Mouse (Mus musculus): ENCODE results near the gene Acer3. TPM values are rescaled to one million over a fixed set of nuclear protein-coding genes. Genes with fewer than 3 reads are reported as not detected.
"Not testable (repeated sequence)": the region's sequence is repeated elsewhere in the genome, so short reads cannot be mapped to it uniquely, and the experiment has no call there.

Acer3 gene
- total RNA-seq, 1 experiment, result 26.2 TPM

DNA sequence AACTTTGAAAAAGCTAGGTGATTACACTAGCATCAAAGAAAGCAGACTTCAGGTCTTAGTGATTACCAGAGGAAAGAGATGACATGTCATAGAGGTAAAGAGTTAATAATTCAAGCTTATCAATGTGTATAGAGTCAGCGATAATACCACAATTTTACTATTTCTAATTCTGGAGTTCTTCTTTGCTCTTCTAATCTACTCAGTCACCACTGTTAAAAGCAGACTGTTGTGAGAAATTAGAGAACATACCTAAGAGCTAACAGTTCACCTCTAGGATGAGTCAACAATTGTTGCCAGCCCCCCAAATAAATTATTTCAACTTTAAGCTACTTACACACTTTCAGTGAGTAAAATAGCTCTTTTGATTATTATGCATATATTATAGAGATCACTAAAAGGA lies 28.1 kb downstream of the Acer3 start:
- H3K4me3 ChIP-seq (ENCODE audit: insufficient read depth in 1 of 2, low read depth in 1 of 2, low read length in 2 of 2, poor library complexity in 1 of 2, severe bottlenecking in 1 of 2), result no peak overlapping the region

DNA sequence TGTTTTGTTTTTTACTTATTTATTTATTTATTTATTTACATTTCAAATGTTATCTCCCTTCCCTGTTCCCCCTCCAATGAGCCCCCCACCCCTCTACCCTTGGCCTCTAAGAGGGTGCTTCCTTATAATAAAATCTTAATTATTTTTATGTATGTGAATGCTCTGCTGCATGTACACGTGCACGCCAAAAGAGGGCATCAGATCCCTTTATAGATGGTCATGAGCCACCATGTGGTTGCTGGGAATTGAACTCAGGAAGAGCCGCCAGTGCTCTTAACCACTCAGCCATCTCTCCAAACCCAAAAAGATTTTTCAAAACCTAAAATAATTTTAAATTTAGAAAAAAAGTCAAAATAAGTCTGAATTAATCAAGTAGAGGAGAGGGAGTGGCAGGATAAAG lies 31.4 kb downstream of the Acer3 start:
- in situ Hi-C loops (cut with MboI; ENCODE audit: low sequenced_read_pairs in 2 of 2, unreplicated experiment in 2 of 2), result no loop called here
- Histone ChIP-seq H3K27ac (ENCODE audit: insufficient read depth, low read depth, low read length, poor library complexity, severe bottlenecking) (no peak overlapping the region), H3K9ac (ENCODE audit: insufficient read depth, low read depth, low read length, poor library complexity, severe bottlenecking) (no peak overlapping the region), H3K9me3 (ENCODE audit: control insufficient read depth, insufficient read depth, low read depth, low read length) (no peaks in the 10 kb centered on the region), H3K4me1 (ENCODE audit: control insufficient read depth in 2 of 2, insufficient read depth in 2 of 2, low read length in 2 of 2, poor library complexity in 1 of 2) (no peaks in the 10 kb centered on the region), H3K4me3 (ENCODE audit: insufficient read depth in 1 of 2, low read depth in 1 of 2, low read length in 2 of 2, poor library complexity in 1 of 2, severe bottlenecking in 1 of 2) (no peak overlapping the region), H3K36me3 (ENCODE audit: control insufficient read depth, insufficient read depth, low read length, poor library complexity, severe bottlenecking) (no peaks in the 10 kb centered on the region)
- DNase-seq (ENCODE audit: low read depth, low spot score), result no peak
- TF ChIP-seq HCFC1 (IDR thresholded peaks at IDR 0.05; ENCODE audit: borderline replicate concordance, insufficient read depth, low read length) (no peak), ZC3H11A (IDR thresholded peaks at IDR 0.05; ENCODE audit: borderline replicate concordance, low read depth, low read length) (0 out of 2 replicates have a peak, but pooled peaks have one; percentile 14), MAFK (IDR thresholded peaks at IDR 0.05; ENCODE audit: insufficient read depth, low read depth, low read length) (no peak), ZNF384 (IDR thresholded peaks at IDR 0.05; ENCODE audit: low read depth, low read length) (no peak), CHD2 (IDR thresholded peaks at IDR 0.05; ENCODE audit: low read depth, low read length) (no peak)

More for the DNA sequence above, 28.1 kb downstream of the Acer3 start:
- Histone ChIP-seq H3K36me3 (ENCODE audit: control insufficient read depth, insufficient read depth, low read length, poor library complexity, severe bottlenecking) (no peaks in the 10 kb centered on the region), H3K4me1 (ENCODE audit: control insufficient read depth in 2 of 2, insufficient read depth in 2 of 2, low read length in 2 of 2, poor library complexity in 1 of 2) (no peaks in the 10 kb centered on the region), H3K9ac (ENCODE audit: insufficient read depth, low read depth, low read length, poor library complexity, severe bottlenecking) (no peak overlapping the region), H3K9me3 (ENCODE audit: control insufficient read depth, insufficient read depth, low read depth, low read length) (no peaks in the 10 kb centered on the region), H3K27ac (ENCODE audit: insufficient read depth, low read depth, low read length, poor library complexity, severe bottlenecking) (no peak overlapping the region)
- no peak for DNase-seq (ENCODE audit: low read depth, low spot score)
- in situ Hi-C loops (cut with MboI; ENCODE audit: low sequenced_read_pairs in 2 of 2, unreplicated experiment in 2 of 2), result no loop called here
- TF ChIP-seq ZC3H11A (IDR thresholded peaks at IDR 0.05; ENCODE audit: borderline replicate concordance, low read depth, low read length) (no peak), CHD2 (IDR thresholded peaks at IDR 0.05; ENCODE audit: low read depth, low read length) (no peak), MAFK (IDR thresholded peaks at IDR 0.05; ENCODE audit: insufficient read depth, low read depth, low read length) (no peak), HCFC1 (IDR thresholded peaks at IDR 0.05; ENCODE audit: borderline replicate concordance, insufficient read depth, low read length) (no peak), ZNF384 (IDR thresholded peaks at IDR 0.05; ENCODE audit: low read depth, low read length) (no peak)

DNA sequence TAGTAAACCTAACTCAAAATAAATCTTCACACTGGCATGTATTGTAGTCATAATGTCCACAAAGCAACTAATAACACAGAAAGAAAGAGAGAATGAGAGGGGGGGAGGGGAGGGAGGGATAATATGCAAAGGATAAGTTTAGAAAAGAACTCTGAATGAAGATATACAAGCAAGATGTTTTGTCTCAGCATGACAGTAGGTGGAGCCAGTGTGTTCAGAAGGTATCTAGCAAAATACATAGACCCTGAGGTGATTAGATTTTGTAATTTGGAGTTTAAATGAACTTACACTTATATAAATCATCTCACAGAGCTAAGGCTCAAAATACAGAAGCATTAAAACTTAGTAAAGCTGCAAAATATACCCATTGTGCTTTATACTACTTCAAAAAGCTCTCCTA lies 44.7 kb downstream of the Acer3 start:
- Histone ChIP-seq H3K9me3 (ENCODE audit: control insufficient read depth, insufficient read depth, low read depth, low read length) (no peaks in the 10 kb centered on the region), H3K9ac (ENCODE audit: insufficient read depth, low read depth, low read length, poor library complexity, severe bottlenecking) (no peak overlapping the region), H3K4me3 (ENCODE audit: insufficient read depth in 1 of 2, low read depth in 1 of 2, low read length in 2 of 2, poor library complexity in 1 of 2, severe bottlenecking in 1 of 2) (no peak overlapping the region), H3K4me1 (ENCODE audit: control insufficient read depth in 2 of 2, insufficient read depth in 2 of 2, low read length in 2 of 2, poor library complexity in 1 of 2) (no peaks in the 10 kb centered on the region), H3K36me3 (ENCODE audit: control insufficient read depth, insufficient read depth, low read length, poor library complexity, severe bottlenecking) (no peaks in the 10 kb centered on the region), H3K27ac (ENCODE audit: insufficient read depth, low read depth, low read length, poor library complexity, severe bottlenecking) (no peak overlapping the region)
- in situ Hi-C loops (cut with MboI; ENCODE audit: low sequenced_read_pairs in 2 of 2, unreplicated experiment in 2 of 2), result no loop called here
- no peak for DNase-seq (ENCODE audit: low read depth, low spot score)
- TF ChIP-seq CHD2 (IDR thresholded peaks at IDR 0.05; ENCODE audit: low read depth, low read length) (no peak), ZNF384 (IDR thresholded peaks at IDR 0.05; ENCODE audit: low read depth, low read length) (no peak), HCFC1 (IDR thresholded peaks at IDR 0.05; ENCODE audit: borderline replicate concordance, insufficient read depth, low read length) (no peak), MAFK (IDR thresholded peaks at IDR 0.05; ENCODE audit: insufficient read depth, low read depth, low read length) (no peak), ZC3H11A (IDR thresholded peaks at IDR 0.05; ENCODE audit: borderline replicate concordance, low read depth, low read length) (no peak)

DNA sequence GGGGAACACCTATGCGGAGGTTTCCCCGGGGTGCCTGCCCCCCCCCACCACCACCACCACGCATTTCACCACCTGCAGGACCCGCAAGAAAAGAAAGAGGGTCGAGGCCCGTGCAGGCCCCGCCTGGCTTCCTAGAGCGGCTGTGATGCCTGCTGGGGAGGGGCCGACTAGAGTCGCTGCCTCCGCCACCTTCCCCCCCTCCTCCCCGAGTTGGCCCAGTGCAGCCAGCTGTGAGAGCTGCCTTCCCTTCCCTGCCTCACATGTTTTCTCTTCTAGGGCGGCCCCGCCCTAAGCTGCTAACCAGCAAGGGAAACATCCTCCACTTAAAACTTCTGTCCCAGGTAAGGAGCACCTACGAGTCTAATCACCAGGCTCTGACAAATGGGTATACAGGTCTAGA lies 52.8 kb downstream of the Acer3 start:
- H3K27ac ChIP-seq (ENCODE audit: insufficient read depth, low read depth, low read length, poor library complexity, severe bottlenecking); H3K4me1 ChIP-seq (ENCODE audit: control insufficient read depth in 2 of 2, insufficient read depth in 2 of 2, low read length in 2 of 2, poor library complexity in 1 of 2); H3K9me3 ChIP-seq (ENCODE audit: control insufficient read depth, insufficient read depth, low read depth, low read length); H3K36me3 ChIP-seq (ENCODE audit: control insufficient read depth, insufficient read depth, low read length, poor library complexity, severe bottlenecking); in situ Hi-C loops (cut with MboI; ENCODE audit: low sequenced_read_pairs in 2 of 2, unreplicated experiment in 2 of 2): not testable (repeated sequence)
- Histone ChIP-seq H3K9ac (ENCODE audit: insufficient read depth, low read depth, low read length, poor library complexity, severe bottlenecking) (peak overlapping the region; percentile 72), H3K4me3 (ENCODE audit: insufficient read depth in 1 of 2, low read depth in 1 of 2, low read length in 2 of 2, poor library complexity in 1 of 2, severe bottlenecking in 1 of 2) (peak overlapping the region; percentile 60 to 61)
- DNase-seq (ENCODE audit: low read depth, low spot score), result peak; percentile 17

DNA sequence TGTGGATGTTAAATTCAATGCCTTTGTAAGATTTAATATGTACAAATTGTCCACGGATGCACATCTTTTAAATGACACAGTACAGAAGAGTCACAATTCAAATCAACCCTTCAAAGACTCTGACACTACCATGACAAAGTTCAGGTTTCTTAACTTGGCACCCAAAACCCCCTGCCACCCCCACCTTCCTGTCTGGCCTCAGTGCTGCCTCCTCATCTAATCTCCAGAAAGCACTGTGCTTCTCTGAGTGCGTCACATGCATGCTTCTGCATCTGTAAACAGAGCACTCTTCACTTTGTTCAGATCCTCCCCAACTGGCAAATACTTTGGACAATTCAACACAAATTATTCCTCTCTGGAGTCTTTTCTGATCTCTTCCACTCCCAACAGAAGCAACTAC lies 68.5 kb downstream of the Acer3 start:
- Histone ChIP-seq H3K4me3 (ENCODE audit: insufficient read depth in 1 of 2, low read depth in 1 of 2, low read length in 2 of 2, poor library complexity in 1 of 2, severe bottlenecking in 1 of 2) (no peak overlapping the region), H3K9ac (ENCODE audit: insufficient read depth, low read depth, low read length, poor library complexity, severe bottlenecking) (no peak overlapping the region), H3K27ac (ENCODE audit: insufficient read depth, low read depth, low read length, poor library complexity, severe bottlenecking) (no peak overlapping the region), H3K36me3 (ENCODE audit: control insufficient read depth, insufficient read depth, low read length, poor library complexity, severe bottlenecking) (no peaks in the 10 kb centered on the region), H3K9me3 (ENCODE audit: control insufficient read depth, insufficient read depth, low read depth, low read length) (no peaks in the 10 kb centered on the region), H3K4me1 (ENCODE audit: control insufficient read depth in 2 of 2, insufficient read depth in 2 of 2, low read length in 2 of 2, poor library complexity in 1 of 2) (no peaks in the 10 kb centered on the region)
- in situ Hi-C loops (cut with MboI; ENCODE audit: low sequenced_read_pairs in 2 of 2, unreplicated experiment in 2 of 2), result no loop called here
- TF ChIP-seq ZC3H11A (IDR thresholded peaks at IDR 0.05; ENCODE audit: borderline replicate concordance, low read depth, low read length) (no peak), MAFK (IDR thresholded peaks at IDR 0.05; ENCODE audit: insufficient read depth, low read depth, low read length) (no peak), ZNF384 (IDR thresholded peaks at IDR 0.05; ENCODE audit: low read depth, low read length) (no peak), CHD2 (IDR thresholded peaks at IDR 0.05; ENCODE audit: low read depth, low read length) (no peak), HCFC1 (IDR thresholded peaks at IDR 0.05; ENCODE audit: borderline replicate concordance, insufficient read depth, low read length) (no peak)
- no peak for DNase-seq (ENCODE audit: low read depth, low spot score)

Measured in ES-E14 (cell line).